Mouse (Mus musculus) B cell, adult 67 days (primary cell): ENCODE measurements around the gene Polr1c. TPM values are rescaled to one million over a fixed set of nuclear protein-coding genes. Genes with fewer than 3 reads are reported as not detected.

Experiments
- total RNA-seq, 2 experiments: library from RNA; stranded (reverse); gene quantifications; 4 replicates each; pipeline ENCODE4 v1.2.4; 2023

Gene Polr1c
- total RNA-seq = 10 to 100 TPM; 55.1 to 63.8 TPM

DNA sequence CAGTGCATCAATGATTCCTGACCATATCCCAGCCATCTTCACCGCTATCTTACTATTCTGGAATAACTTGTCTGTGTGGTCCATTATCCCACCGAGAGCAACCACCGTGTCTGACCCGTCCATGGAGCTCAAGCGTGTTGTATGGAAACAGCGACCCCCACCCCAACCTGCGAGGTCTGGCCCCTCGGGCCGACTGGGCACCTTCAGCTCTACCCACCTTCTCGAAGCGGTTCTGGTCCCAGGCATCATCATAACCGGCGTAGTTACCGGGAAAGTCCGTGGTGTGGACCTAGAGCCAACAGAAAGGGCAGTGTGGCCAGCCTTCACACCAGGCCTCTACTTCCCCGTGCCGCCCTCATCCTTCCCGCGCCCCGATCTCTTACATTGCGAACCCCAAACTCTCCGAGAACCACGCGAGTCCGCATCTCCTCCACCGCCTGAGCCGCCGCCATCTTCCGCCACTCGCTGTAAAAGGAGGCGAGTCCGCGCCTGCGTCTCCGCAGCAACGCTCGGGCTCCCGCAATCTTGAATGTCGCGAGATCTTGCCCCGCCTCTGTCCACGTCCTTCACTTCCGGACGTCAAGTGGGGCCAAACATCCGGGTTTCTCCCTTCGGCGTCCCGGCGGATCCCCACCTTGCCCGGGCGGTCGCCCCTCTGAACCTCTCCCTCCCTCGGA, at the start of gene Polr1c, which contains the start of gene Yipf3:
Gene Polr1c (minus strand): TSS at position 543 of the 677 bp plus-strand sequence.
Gene Yipf3 (plus strand): TSS at position 569 of the 677 bp plus-strand sequence.

DNA sequence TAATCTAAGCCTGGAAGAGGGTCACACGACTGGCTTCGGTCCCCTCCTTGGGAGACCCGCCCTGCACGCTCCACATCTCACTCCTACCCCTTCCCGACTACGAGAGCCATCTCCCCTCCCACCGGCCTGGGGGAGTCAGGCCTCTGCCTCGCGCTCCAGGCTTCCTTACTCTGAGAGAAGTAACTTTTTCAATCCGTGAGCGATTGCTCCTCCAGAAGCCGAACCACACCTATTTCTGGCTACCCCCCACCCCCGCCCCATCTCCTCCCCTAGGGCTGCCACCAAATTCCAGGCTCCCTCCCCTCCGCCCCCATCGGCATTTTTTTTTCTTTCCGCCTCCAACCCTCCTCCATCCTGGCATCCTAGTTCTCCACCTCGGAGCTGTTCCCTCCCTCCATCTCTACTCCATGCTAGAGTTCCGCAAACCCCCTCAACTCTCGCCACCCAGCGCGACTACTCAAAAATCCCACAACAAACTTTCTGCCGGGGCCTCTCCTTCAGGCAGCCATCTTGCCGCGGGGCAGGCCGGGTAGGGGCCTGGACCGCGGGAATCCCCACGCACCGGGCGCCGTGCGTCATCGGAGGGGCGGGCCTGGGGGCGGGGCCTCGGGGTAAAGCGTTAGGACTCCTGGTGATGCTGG, 34.7 kb upstream of the Polr1c start, which contains the start of gene Tjap1:
Gene Tjap1 (minus strand): TSS at position 544 of the 641 bp plus-strand sequence.

DNA sequence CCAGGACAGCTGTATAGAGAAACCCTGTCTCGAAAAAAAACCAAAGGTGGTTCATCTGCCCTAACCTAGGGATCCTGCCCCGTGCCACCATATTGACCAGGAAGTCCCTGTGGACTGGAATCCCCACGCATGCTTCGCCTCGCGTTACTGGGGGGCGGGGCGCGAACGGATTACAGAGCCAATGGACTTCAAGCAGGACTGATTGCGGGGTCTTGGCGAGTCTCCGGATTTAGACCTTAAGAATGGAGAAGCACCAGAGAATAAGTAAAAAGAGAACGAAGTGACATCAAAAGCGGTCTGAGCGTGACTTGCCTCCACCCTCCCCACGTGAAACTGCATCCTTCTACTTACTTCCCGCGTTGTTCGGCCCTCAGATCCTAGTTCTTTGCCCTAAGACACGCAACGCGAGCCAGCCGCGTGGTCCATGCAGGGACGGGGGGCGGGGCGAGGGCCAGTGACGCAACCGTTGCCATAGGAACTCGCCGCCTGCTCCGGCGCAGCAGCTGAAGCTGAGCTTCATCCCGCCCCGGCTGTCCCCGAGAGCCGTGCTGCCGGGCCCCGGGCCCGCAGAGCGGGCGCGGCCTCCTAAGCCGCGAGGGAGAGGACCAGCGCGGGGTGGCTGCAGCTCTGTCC, 5.7 kb upstream of the Polr1c start, which contains the start of gene Lrrc73:
Gene Lrrc73 (plus strand): TSS at position 80 of the 633 bp plus-strand sequence.

DNA sequence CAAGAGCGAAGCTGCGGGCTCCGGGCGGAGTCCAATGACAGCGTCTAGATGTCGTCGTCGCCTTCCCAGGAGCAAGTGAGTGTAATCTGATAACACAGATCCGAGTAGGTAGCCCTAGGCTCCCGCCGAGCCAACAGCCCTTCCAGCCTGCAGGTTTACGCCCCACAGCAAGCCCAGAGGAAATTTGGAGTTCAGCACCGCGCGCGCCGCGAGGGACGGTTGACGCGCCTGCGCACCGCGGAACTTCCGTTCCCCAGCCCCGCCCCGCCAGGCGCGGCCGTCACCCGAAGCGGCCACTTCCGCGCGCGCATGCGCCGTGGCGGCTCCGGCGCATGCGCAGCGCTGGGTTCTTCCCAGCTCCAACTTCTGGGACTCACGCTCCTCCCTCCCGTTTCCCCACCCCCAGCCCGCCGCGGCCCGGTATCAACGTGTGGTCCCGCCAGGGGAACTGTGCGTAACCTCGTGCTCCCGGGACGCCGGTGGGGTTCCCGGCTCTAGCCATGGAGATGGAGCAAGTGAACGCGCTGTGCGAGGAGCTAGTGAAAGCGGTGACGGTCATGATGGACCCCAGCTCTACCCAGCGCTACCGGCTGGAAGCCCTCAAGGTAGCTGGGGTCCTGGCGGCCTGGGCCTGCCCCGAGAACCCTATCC, 45.3 kb downstream of the Polr1c start, which contains the start of the genes Polh and Xpo5:
Gene Polh (minus strand): TSS at position 225 of the 651 bp plus-strand sequence.
Gene Xpo5 (plus strand): TSS at position 362 of the 651 bp plus-strand sequence.

Other genes with a start within 250 kb of the Polr1c start
- 1 to 10 TPM; 2.7 to 6.3 TPM for gene Vegfa, start 215.7 kb downstream of the Polr1c start, total RNA-seq
- gene Mrps18a, start 137.1 kb downstream of the Polr1c start, total RNA-seq = 10 to 100 TPM; 43.4 to 55.3 TPM
- under 1 TPM in 1 of 2 experiments, not detected in 1; 0.78 TPM for gene Rsph9, start 103.8 kb downstream of the Polr1c start, total RNA-seq
- 10 to 100 TPM; 26.4 to 27.0 TPM for gene Mad2l1bp, start 94.5 kb downstream of the Polr1c start, total RNA-seq
- 100 to 1,000 TPM; 272 to 277 TPM for gene Gtpbp2, start 87.0 kb downstream of the Polr1c start, total RNA-seq
- 10 to 100 TPM; 15.6 to 16.4 TPM for gene Polh, start 45.4 kb downstream of the Polr1c start, total RNA-seq
- gene Xpo5, start 45.3 kb downstream of the Polr1c start, total RNA-seq = 10 to 100 TPM; 45.0 to 48.6 TPM
- gene Yipf3, start within 50 bp of the Polr1c start, total RNA-seq = 10 to 100 TPM; 69.4 to 79.0 TPM
- gene Lrrc73, start 5.5 kb upstream of the Polr1c start, total RNA-seq = 1 to 10 TPM; 1.7 to 1.9 TPM
- 10 to 100 TPM; 58.8 to 59.3 TPM for gene Tjap1, start 35.0 kb upstream of the Polr1c start, total RNA-seq
- not detected for gene Dlk2, start 49.4 kb upstream of the Polr1c start, total RNA-seq
- 10 to 100 TPM; 14.6 to 15.8 TPM for gene Abcc10, start 80.3 kb upstream of the Polr1c start, total RNA-seq
- gene Zfp318, start 135.7 kb upstream of the Polr1c start, total RNA-seq = 100 to 1,000 TPM; 305 to 314 TPM
- 1 to 10 TPM; 7.9 to 8.9 TPM for gene Crip3, start 180.9 kb upstream of the Polr1c start, total RNA-seq
- gene Slc22a7, start 190.4 kb upstream of the Polr1c start, total RNA-seq = not detected
- gene Ttbk1, start 239.6 kb upstream of the Polr1c start, total RNA-seq = 1 to 10 TPM; 3.9 to 4.7 TPM
- not detected for gene Dnph1, start 248.7 kb upstream of the Polr1c start, total RNA-seq